ENCODE assay signal across 16 mouse cellular contexts in the genomic region with DNA sequence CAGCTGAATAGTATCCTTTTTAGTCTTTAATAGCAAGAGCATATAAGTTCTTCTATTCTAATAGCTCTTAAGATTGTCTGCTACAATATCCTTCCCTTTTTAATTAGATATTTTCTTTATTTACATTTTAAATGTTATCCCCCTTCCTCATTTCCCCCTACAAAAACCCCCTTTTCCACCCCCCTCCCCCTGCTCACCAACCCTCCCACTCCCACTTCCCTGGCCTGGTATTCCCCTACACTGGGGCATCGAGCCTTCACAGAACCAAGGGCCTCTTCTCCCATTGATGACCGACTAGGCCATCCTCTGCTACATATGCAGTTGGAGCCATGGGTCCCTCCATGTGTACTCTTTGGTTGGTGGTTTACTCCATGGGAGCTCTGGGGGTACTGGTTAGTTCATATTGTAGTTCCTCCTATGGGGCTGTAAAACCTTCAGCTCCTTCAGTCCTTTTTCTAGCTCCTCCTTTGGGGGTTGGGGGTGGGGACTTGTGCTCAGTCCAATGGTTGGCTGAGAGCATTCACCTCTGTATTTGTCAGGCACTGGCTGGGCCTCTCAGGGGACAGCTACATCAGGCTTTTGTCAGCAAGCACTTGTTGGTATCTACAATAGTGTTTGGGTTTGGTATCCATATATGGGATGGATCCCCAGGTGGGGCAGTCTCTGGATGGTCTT. TPM values are rescaled to one million over a fixed set of nuclear protein-coding genes. Genes with fewer than 3 reads are reported as not detected.
"Had no signal": no experiment of that assay in that cellular context is flagged by ENCODE, and none has a peak within 500 bp of the region (broad histone marks: within the 10 kb centered on the region; RNA-seq: fewer than 3 reads in every experiment).

No protein-coding gene starts in this region.

RNA-seq across cellular contexts. Expression of a gene that starts 3.6 kb away (rescaled TPM):
- total RNA-seq: midbrain, postnatal 0 days had no signal
- polyA plus RNA-seq: lung, embryonic 15.5 days; midbrain, embryonic 11.5 days; midbrain, embryonic 15.5 days; neural tube, embryonic 14.5 days had no signal

RNA-seq across cellular contexts. Expression of a gene that starts 22.1 kb away (rescaled TPM):
- total RNA-seq: midbrain, postnatal 0 days; monocyte, adult 5-6 weeks; neutrophil, adult 5-6 weeks had no signal
- polyA plus RNA-seq: midbrain, embryonic 13.5 days; midbrain, postnatal 0 days; neural tube, embryonic 14.5 days had no signal

RNA-seq across cellular contexts. Expression of a gene that starts 55.8 kb away (rescaled TPM):
- total RNA-seq: midbrain, postnatal 0 days had no signal
- polyA plus RNA-seq: liver, embryonic 13.5 days; liver, embryonic 15.5 days; liver, postnatal 0 days; lung, embryonic 15.5 days; lung, postnatal 0 days; midbrain, embryonic 11.5 days; midbrain, embryonic 13.5 days; midbrain, embryonic 15.5 days; midbrain, postnatal 0 days; neural tube, embryonic 12.5 days; neural tube, embryonic 14.5 days; stomach, embryonic 14.5 days; stomach, embryonic 16.5 days; thymus, postnatal 0 days had no signal
